Mouse (Mus musculus) liver, embryonic 15.5 days (tissue): ENCODE data around the gene Vmn1r4. TPM values are rescaled to one million over a fixed set of nuclear protein-coding genes. Genes with fewer than 3 reads are reported as not detected.

ENCODE experiments used
- ATAC-seq: fragments of 200-750 bp; cut with Nextera tagmentation; 2 replicates; pipeline ENCODE4 v1.8.0; 2017; ENCODE audit warnings: moderate number of reproducible peaks, mild to moderate bottlenecking, moderate library complexity; ENCODE audit not compliant: insufficient read depth
- H3K27ac ChIP-seq: fragments of 300-500 bp; sonication (generic); replicated peaks from 2 replicates; pipeline ENCODE4 v1.5.1; 2015; ENCODE audit warnings: mild to moderate bottlenecking, inconsistent platforms
- H3K27me3 ChIP-seq: fragments of 300-500 bp; sonication (generic); 2 replicates; pipeline ENCODE4 v1.6.1; 2015; ENCODE audit warnings: mild to moderate bottlenecking, inconsistent platforms
- H3K36me3 ChIP-seq: fragments of 300-500 bp; sonication (generic); replicated peaks from 2 replicates; pipeline ENCODE4 v1.6.1; 2015; ENCODE audit warnings: moderate library complexity, mild to moderate bottlenecking, inconsistent platforms
- H3K4me1 ChIP-seq: fragments of 300-500 bp; sonication (generic); replicated peaks from 2 replicates; pipeline ENCODE4 v1.6.1; 2015; ENCODE audit warnings: inconsistent platforms
- H3K4me2 ChIP-seq: fragments of 300-500 bp; sonication (generic); 2 replicates; pipeline ENCODE4 v1.6.1; 2015; ENCODE audit warnings: moderate library complexity, mild to moderate bottlenecking, inconsistent platforms
- H3K4me3 ChIP-seq: fragments of 300-500 bp; sonication (generic); replicated peaks from 2 replicates; pipeline ENCODE4 v1.5.1; 2015; ENCODE audit warnings: mild to moderate bottlenecking, inconsistent platforms
- H3K9ac ChIP-seq: fragments of 300-500 bp; sonication (generic); 2 replicates; pipeline ENCODE4 v1.6.1; 2015; ENCODE audit warnings: moderate library complexity, mild to moderate bottlenecking, inconsistent platforms
- H3K9me3 ChIP-seq: fragments of 300-500 bp; sonication (generic); replicated peaks from 2 replicates; pipeline ENCODE4 v1.6.1; 2016; ENCODE audit warnings: inconsistent platforms
- WGBS: fragments of 180-500 bp; shearing (Covaris S2); methylation state at CpG from one replicate; pipeline ENCODE4 v1.1.7; 2015; ENCODE audit warnings: mixed read lengths; ENCODE audit not compliant: insufficient replicate concordance; 5-methylcytosine and 5-hydroxymethylcytosine counted together
- polyA plus RNA-seq: library from polyadenylated mRNA; unstranded; fragments of >200 nt; fragmentation: Nextera tagmentation; extraction: Ambion mirVana; gene quantifications from 2 replicates; pipeline ENCODE4 v1.2.1, GENCODE M21; 2015

Vmn1r4 gene
- polyA plus RNA-seq, 1 experiment from 2014 or later = 0.15 TPM

DNA sequence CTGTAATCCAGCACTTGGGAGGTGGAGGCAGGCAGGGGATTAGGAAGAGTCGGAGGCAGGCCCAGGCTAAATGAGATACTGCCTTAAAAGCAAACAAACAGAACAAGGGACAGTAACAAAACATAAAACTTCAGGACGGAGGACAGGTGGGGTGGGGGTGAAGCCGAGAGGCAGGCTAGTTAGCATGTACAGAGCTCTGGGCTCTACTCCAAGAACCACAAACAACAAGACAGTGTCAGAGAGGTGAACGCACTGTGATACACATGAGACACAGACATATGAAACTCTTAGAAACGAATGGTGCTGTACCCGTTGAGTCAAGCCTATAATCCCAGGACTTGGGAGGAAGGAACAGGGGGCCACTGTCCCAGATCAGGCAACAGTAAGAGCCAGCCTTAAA is 20.0 kb upstream of the Vmn1r4 start:
- Histone ChIP-seq H3K27ac (peak overlapping the region; percentile 99), H3K36me3 (peaks cover 13% of the 10 kb centered on the region), H3K9me3 (no peaks in the 10 kb centered on the region), H3K4me2 (peak overlapping the region; percentile 80), H3K27me3 (no peaks in the 10 kb centered on the region), H3K4me3 (peak overlapping the region; percentile 6; the same call in 1 of the 2 replicates), H3K4me1 (peaks cover 89% of the 10 kb centered on the region), H3K9ac (peak overlapping the region; percentile 32)
- ATAC-seq = no peak
- WGBS = 55% methylated on average over 6 of the region's 6 CpGs

DNA sequence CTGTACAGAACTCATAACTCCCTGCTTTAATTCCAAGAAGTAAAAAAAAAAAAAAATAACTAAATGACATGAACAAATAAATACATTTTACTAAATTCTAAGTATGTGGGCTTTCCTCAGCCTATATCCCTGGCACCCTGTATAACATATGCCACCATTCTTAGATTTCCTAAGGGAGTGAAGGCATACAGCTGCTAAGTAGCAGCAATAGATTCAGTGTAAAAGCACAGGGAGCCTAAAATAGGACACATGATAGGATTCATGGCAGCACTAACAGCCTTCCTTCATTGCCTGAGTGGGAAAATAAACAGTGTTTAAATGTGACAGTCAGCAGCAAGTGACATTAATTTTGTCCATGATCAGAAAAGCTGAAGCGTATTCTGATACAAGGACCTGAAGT is 19.5 kb upstream of the Vmn1r4 start:
- Histone ChIP-seq H3K4me1 (peaks cover 92% of the 10 kb centered on the region), H3K4me3 (peak overlapping the region; percentile 6; the same call in 1 of the 2 replicates), H3K9me3 (no peaks in the 10 kb centered on the region), H3K4me2 (peak overlapping the region; percentile 80), H3K27ac (peak overlapping the region; percentile 99), H3K27me3 (no peaks in the 10 kb centered on the region), H3K9ac (peak overlapping the region; percentile 40; the same call in 1 of the 2 replicates), H3K36me3 (peaks cover 13% of the 10 kb centered on the region)
- ATAC-seq = no peak
- 94% methylated on average over 1 of the region's 1 CpGs for WGBS

DNA sequence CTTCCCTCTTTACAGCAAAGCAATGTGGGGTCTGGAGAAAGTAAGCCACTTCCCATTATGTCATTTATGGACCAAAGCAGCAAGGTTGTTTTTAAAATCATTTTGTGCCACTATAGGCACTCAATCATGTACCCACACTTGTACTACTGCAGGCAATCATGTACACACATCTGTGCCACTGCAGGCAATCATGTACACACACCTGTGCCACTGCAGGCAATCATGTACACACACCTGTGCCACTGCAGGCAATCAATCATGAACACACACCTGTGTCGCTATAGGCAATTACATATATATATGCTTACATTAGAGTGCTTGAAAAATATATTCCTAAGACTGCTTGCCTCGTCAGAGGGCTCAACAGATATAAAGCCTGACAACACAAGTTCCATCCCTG is 18.8 kb upstream of the Vmn1r4 start:
- H3K27me3 ChIP-seq = no peaks in the 10 kb centered on the region
- peaks cover 92% of the 10 kb centered on the region for H3K4me1 ChIP-seq
- H3K4me2 ChIP-seq = peak overlapping the region; percentile 80
- no peaks in the 10 kb centered on the region for H3K9me3 ChIP-seq
- H3K36me3 ChIP-seq = peaks cover 13% of the 10 kb centered on the region
- H3K27ac ChIP-seq = peak overlapping the region; percentile 99
- ATAC-seq = peak; percentile 12; the same call in 1 of the 2 replicates
- H3K9ac ChIP-seq = no peak overlapping the region
- 0 out of 2 replicates have a peak overlapping the region, but pooled peaks have one; percentile 4 for H3K4me3 ChIP-seq
- WGBS = 41% methylated on average over 2 of the region's 2 CpGs

DNA sequence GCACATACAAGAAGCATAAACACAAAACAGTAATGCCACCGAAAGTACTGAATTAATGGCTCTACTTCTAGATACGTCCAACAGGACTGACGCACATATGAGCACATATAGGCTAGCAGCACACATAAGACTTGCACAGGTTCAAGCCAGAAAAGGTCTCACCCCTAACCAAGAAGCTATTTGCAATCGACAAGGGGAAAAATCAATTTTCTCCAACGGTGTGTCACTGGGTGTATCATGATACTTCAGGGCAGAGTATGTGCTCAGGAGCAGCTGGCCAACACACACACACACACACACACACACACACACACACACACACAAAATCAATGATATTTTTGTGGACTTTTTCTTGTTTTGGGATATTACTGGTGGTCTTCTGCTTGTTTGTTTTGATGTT is 18.3 kb upstream of the Vmn1r4 start:
- Histone ChIP-seq H3K9me3 (no peaks in the 10 kb centered on the region), H3K36me3 (peaks cover 13% of the 10 kb centered on the region), H3K4me2 (peak overlapping the region; percentile 80), H3K4me1 (peaks cover 96% of the 10 kb centered on the region), H3K4me3 (no peak overlapping the region), H3K9ac (no peak overlapping the region), H3K27me3 (no peaks in the 10 kb centered on the region), H3K27ac (peak overlapping the region; percentile 99)
- 83% methylated on average over 5 of the region's 5 CpGs for WGBS
- no peak for ATAC-seq

DNA sequence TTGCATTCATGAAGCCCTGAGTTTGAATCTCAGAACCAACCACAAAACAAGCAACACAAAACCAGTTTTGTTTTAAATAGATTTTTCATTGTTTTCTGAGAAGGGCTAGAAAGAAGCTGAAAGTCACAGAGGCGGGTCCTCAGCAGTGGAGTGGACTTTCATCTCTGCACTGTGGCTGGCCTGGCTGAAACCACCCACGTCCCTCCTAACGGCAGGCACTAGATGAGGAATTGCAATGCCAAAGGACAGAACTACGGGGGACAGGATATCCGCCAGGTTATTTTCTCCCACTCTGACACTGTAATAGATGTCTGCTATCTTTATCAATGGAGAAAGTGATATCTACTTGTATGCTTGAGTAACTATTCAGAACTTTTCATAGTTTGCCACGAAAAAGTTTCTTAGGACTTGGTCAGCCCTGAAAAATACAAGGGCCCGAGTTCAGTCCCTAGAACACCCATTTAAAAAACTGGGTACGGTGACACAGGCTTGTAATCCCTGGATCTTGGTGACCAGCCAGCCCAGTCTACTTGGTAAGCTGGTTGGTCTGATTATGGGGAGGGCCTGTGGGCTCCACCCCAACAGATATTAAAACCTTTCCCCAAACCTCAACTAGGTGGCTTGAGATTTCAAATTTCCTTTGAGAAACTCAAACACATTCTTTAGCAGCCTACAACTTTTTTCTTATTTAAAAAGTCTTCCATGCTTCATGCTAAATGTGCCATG is 17.5 kb upstream of the Vmn1r4 start:
- no peak for ATAC-seq
- peaks cover 95% of the 10 kb centered on the region for H3K4me1 ChIP-seq
- H3K27me3 ChIP-seq = no peaks in the 10 kb centered on the region
- H3K27ac ChIP-seq = peak overlapping the region; percentile 99
- H3K36me3 ChIP-seq = peaks cover 13% of the 10 kb centered on the region
- 60% methylated on average over 8 of the region's 8 CpGs for WGBS
- no peaks in the 10 kb centered on the region for H3K9me3 ChIP-seq
- no peak overlapping the region for H3K4me3 ChIP-seq
- H3K9ac ChIP-seq = no peak overlapping the region
- peak overlapping the region; percentile 34 for H3K4me2 ChIP-seq

DNA sequence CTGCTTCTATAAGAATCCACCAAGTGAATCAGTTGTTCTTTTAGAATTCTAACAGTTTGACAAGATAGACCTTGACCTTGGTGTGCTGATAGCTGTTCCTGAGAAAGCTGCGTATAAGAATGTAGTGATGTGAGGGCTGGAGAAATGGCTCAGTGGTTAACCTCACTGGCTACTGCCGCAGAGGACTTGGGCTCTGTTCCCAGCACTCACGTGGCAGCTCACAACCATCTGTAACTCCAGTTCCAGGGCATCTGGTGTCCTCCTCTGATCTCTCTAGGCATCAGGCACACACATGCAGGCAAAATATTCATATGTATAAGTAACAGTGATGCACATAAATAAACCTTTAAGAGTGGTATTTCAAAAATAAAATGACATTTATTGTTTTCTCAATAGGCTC is 15.8 kb upstream of the Vmn1r4 start:
- H3K27me3 ChIP-seq = no peaks in the 10 kb centered on the region
- no peaks in the 10 kb centered on the region for H3K9me3 ChIP-seq
- WGBS = 92% methylated on average over 3 of the region's 3 CpGs
- H3K4me2 ChIP-seq = no peak overlapping the region
- H3K4me3 ChIP-seq = no peak overlapping the region
- H3K9ac ChIP-seq = no peak overlapping the region
- ATAC-seq = no peak
- peaks cover 18% of the 10 kb centered on the region for H3K36me3 ChIP-seq
- H3K27ac ChIP-seq = peak overlapping the region; percentile 99
- H3K4me1 ChIP-seq = peaks cover 94% of the 10 kb centered on the region

DNA sequence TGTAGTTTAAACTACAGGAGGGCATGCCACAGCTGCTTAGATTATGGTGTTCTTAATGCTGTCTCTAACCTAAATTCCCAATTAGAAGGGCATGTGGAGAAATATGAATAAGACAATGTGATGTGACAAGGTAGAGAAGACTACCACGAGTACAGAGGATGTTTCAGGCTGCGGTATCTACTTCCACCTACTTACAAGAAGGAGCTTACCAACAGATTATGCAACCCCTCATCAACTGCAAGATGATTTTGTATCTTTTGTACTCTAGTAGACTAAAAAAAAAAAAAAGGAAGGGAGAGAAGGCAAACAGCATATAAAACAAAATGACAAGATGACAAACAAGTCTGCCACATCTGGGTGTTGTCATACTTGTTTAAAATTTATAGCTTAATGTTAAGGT is 15.4 kb upstream of the Vmn1r4 start:
- no peak overlapping the region for H3K4me2 ChIP-seq
- ATAC-seq = no peak
- 52% methylated on average over 2 of the region's 2 CpGs for WGBS

DNA sequence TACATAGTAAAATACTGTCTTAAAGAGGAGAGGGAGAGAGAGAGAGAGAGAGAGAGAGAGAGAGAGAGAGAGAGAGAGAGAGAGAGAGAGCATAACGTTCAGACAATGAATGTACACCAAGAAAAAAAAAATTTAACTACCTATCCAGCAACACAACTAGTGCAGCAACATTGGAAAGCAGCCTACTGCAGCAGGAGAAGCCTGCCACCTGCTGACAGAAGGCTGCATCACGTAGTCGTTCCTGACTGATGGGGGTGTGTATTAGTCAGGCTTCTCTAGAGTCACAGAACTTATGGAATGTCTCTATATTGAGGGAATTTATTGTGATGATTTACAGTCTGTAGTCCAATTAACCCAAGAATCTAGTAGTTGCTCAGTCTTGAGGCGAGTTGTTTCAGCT is 14.9 kb upstream of the Vmn1r4 start:
- Histone ChIP-seq H3K9ac (0 out of 2 replicates have a peak overlapping the region, but pooled peaks have one; percentile 13), H3K27me3 (no peaks in the 10 kb centered on the region), H3K4me1 (peaks cover 95% of the 10 kb centered on the region), H3K9me3 (no peaks in the 10 kb centered on the region), H3K27ac (peak overlapping the region; percentile 83), H3K4me3 (no peak overlapping the region), H3K4me2 (peak overlapping the region; percentile 63), H3K36me3 (peaks cover 21% of the 10 kb centered on the region)
- WGBS = 9% methylated on average over 4 of the region's 4 CpGs
- 0 out of 2 replicates have a peak, but pooled peaks have one; percentile 27 for ATAC-seq

More for the DNA sequence above, 15.4 kb upstream of the Vmn1r4 start:
- H3K4me3 ChIP-seq = no peak overlapping the region
- no peaks in the 10 kb centered on the region for H3K9me3 ChIP-seq
- H3K27me3 ChIP-seq = no peaks in the 10 kb centered on the region
- no peak overlapping the region for H3K9ac ChIP-seq
- H3K4me1 ChIP-seq = peaks cover 95% of the 10 kb centered on the region
- peak overlapping the region; percentile 99 for H3K27ac ChIP-seq
- peaks cover 21% of the 10 kb centered on the region for H3K36me3 ChIP-seq

DNA sequence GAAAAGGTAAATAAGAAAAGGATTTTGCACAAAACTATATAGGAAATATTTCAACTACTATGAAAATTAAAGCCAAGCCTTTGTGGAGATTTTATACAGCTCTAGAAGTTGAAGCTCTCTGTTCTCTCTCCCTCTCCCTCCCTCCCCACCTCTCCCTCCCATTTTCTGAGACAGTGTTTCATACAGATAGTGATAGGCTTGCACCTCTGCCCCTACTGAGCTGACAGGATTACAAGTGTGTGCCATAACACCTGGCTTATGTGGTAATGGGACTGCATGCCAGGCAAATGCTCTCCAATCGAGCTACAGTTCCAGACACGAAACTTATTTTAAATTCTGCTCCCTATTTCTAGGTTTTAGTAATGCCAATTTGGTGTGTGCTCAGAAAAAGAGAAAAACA is 12.9 kb upstream of the Vmn1r4 start:
- peaks cover 95% of the 10 kb centered on the region for H3K4me1 ChIP-seq
- WGBS = 24% methylated on average over 2 of the region's 2 CpGs
- H3K9me3 ChIP-seq = no peaks in the 10 kb centered on the region
- peak overlapping the region; percentile 88 for H3K27ac ChIP-seq
- ATAC-seq = peak; percentile 95
- peak overlapping the region; percentile 24; the same call in 1 of the 2 replicates for H3K4me3 ChIP-seq
- H3K9ac ChIP-seq = no peak overlapping the region
- H3K4me2 ChIP-seq = peak overlapping the region; percentile 63
- no peaks in the 10 kb centered on the region for H3K27me3 ChIP-seq
- peaks cover 37% of the 10 kb centered on the region for H3K36me3 ChIP-seq

DNA sequence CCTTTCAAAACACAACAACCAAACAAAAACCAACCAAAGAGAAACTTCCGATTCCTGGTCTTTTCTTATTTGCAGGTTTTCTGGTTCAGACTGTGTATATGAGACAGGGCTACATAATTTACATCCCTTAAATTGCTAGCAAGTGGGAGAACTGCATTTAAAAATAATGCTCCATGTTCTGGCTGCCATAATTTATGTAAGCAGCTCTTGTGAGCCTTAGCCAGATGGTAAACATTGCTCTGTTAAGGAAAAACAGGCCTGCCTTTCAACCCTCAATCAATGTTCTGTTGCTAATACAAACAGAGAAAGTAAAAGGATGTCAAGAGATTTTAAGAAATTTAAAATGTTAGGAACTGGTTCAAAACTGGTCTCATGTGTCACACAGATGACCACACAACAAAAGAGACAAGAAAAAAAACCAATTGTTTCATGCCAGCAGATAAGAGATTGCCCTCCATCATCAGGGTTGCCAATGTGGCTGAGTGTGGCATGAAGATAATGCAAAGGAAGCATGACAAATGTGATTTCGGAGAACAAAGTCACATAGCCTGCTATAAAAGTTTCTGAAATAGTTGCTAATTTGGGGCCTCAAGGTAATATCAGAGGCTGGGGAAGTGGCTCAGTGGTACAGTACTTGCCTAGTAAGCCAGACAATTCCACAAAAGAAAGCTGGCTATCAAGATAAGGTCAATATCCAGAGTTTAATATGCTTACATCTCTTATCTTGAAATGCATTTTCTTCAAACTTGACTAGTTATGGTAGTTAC is 10.5 kb upstream of the Vmn1r4 start:
- H3K4me2 ChIP-seq = peak overlapping the region; percentile 36
- H3K4me3 ChIP-seq = no peak overlapping the region; the same call in 1 of the 2 replicates
- H3K4me1 ChIP-seq = peaks cover 95% of the 10 kb centered on the region
- no peak overlapping the region for H3K9ac ChIP-seq
- H3K27me3 ChIP-seq = no peaks in the 10 kb centered on the region
- no peaks in the 10 kb centered on the region for H3K9me3 ChIP-seq
- H3K27ac ChIP-seq = peak overlapping the region; percentile 83
- WGBS = 38% methylated on average over 2 of the region's 2 CpGs
- peaks cover 29% of the 10 kb centered on the region for H3K36me3 ChIP-seq
- no peak for ATAC-seq

DNA sequence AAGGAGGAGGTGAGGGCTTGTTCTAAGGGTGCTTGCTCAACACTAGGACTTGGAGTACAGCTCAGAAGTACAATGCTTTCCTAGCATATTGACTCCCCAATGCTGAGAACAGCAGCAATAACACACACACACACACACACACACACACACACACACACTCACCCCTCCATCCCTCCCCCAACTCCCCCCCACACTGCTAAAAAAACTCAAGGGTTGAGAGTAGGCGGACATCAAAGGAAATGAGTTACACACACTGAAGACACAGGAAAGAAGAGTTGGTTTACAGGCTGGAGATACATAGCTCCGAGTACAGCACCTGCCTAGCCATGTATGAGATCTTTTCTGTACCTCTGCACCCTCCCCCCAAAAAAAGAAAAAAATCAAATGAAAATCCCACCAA is 7.5 kb upstream of the Vmn1r4 start:
- Histone ChIP-seq H3K27ac (peak overlapping the region; percentile 98), H3K36me3 (peaks cover 26% of the 10 kb centered on the region), H3K4me2 (peak overlapping the region; percentile 80), H3K9ac (peak overlapping the region; percentile 56; the same call in 1 of the 2 replicates), H3K27me3 (no peaks in the 10 kb centered on the region), H3K9me3 (no peaks in the 10 kb centered on the region), H3K4me1 (peaks cover 95% of the 10 kb centered on the region), H3K4me3 (peak overlapping the region; percentile 79)
- ATAC-seq = no peak
- 41% methylated on average over 2 of the region's 2 CpGs for WGBS
